Mouse (Mus musculus): ENCODE data around the gene Hnrnpll. TPM values are rescaled to one million over a fixed set of nuclear protein-coding genes. Genes with fewer than 3 reads are reported as not detected.
A peak's percentile ranks its signal among the peaks of the same experiment; 100 is the strongest.
"Not testable (repeated sequence)": the region's sequence is repeated elsewhere in the genome, so short reads cannot be mapped to it uniquely, and the experiment has no call there.

The Hnrnpll gene
- polyA plus RNA-seq, 1 experiment from 2014 or later, result 55.6 TPM

- H3K36me3 ChIP-seq (ENCODE audit: control insufficient read depth, insufficient read depth, low read length), result no peaks in the 10 kb centered on the region
- peak overlapping the region; percentile 99 for H3K9ac ChIP-seq (ENCODE audit: low read depth, low read length)
- ATAC-seq (ENCODE audit: low read depth) (no peak), DNase-seq (ENCODE audit: low spot score) (no peak)
- H3K4me3 ChIP-seq (ENCODE audit: low read depth, low read length), result peak overlapping the region; percentile 100
- H3K4me1 ChIP-seq (ENCODE audit: control insufficient read depth, insufficient read depth, low read length), result peaks cover 17% of the 10 kb centered on the region; the same call in 1 of the 2 replicates
- H3K4me2 ChIP-seq (ENCODE audit: low read depth, low read length), result peak overlapping the region; percentile 67
- no peaks in the 10 kb centered on the region for H3K9me3 ChIP-seq (ENCODE audit: control insufficient read depth, low read length)
- peak overlapping the region; percentile 100 for H3K27ac ChIP-seq (replicated peaks; ENCODE audit: low read depth, low read length)
- 1% methylated on average over 15 of the region's 15 CpGs for WGBS
- H3K27me3 ChIP-seq (replicated peaks; ENCODE audit: control insufficient read depth, insufficient read depth, low read length), result no peaks in the 10 kb centered on the region
These were observed 481 bp upstream of the Hnrnpll start for GRCm38 (mm10) chr17:80062620-80063010.

GRCm38 (mm10) chr17:80060828-80061782 lies 1.0 kb downstream of the Hnrnpll start:
- Histone ChIP-seq H3K4me3 (ENCODE audit: low read depth, low read length) (peak overlapping the region; percentile 100), H3K27me3 (replicated peaks; ENCODE audit: control insufficient read depth, insufficient read depth, low read length) (no peaks in the 10 kb centered on the region), H3K4me2 (ENCODE audit: low read depth, low read length) (peak overlapping the region; percentile 65), H3K9ac (ENCODE audit: low read depth, low read length) (peak overlapping the region; percentile 99), H3K9me3 (ENCODE audit: control insufficient read depth, low read length) (no peaks in the 10 kb centered on the region), H3K36me3 (ENCODE audit: control insufficient read depth, insufficient read depth, low read length) (no peaks in the 10 kb centered on the region), H3K27ac (replicated peaks; ENCODE audit: low read depth, low read length) (peak overlapping the region; percentile 100), H3K4me1 (ENCODE audit: control insufficient read depth, insufficient read depth, low read length) (peaks cover 17% of the 10 kb centered on the region; the same call in 1 of the 2 replicates)
- 2% methylated on average over 44 of the region's 83 CpGs for WGBS
- DNase-seq (ENCODE audit: low spot score) (peak; percentile 56), ATAC-seq (ENCODE audit: low read depth) (peak; percentile 19; the same call in 1 of the 2 replicates)

- ATAC-seq (ENCODE audit: low read depth) (no peak), DNase-seq (ENCODE audit: low spot score) (no peak)
- peak overlapping the region; percentile 100 for H3K4me3 ChIP-seq (ENCODE audit: low read depth, low read length)
- no peak overlapping the region for H3K27ac ChIP-seq (replicated peaks; ENCODE audit: low read depth, low read length)
- no peaks in the 10 kb centered on the region for H3K9me3 ChIP-seq (ENCODE audit: control insufficient read depth, low read length)
- H3K4me2 ChIP-seq (ENCODE audit: low read depth, low read length), result peak overlapping the region; percentile 65
- H3K36me3 ChIP-seq (ENCODE audit: control insufficient read depth, insufficient read depth, low read length), result no peaks in the 10 kb centered on the region
- no peaks in the 10 kb centered on the region for H3K27me3 ChIP-seq (replicated peaks; ENCODE audit: control insufficient read depth, insufficient read depth, low read length)
- H3K4me1 ChIP-seq (ENCODE audit: control insufficient read depth, insufficient read depth, low read length), result peaks cover 17% of the 10 kb centered on the region; the same call in 1 of the 2 replicates
- 14% methylated on average over 5 of the region's 5 CpGs for WGBS
- H3K9ac ChIP-seq (ENCODE audit: low read depth, low read length), result peak overlapping the region; percentile 99
These were observed 2.0 kb downstream of the Hnrnpll start for GRCm38 (mm10) chr17:80060151-80060550.

- Histone ChIP-seq H3K4me3 (ENCODE audit: low read depth, low read length) (peak overlapping the region; percentile 100), H3K36me3 (ENCODE audit: control insufficient read depth, insufficient read depth, low read length) (no peaks in the 10 kb centered on the region), H3K4me1 (ENCODE audit: control insufficient read depth, insufficient read depth, low read length) (peaks cover 17% of the 10 kb centered on the region; the same call in 1 of the 2 replicates), H3K9ac (ENCODE audit: low read depth, low read length) (0 out of 2 replicates have a peak overlapping the region, but pooled peaks have one; percentile 19), H3K4me2 (ENCODE audit: low read depth, low read length) (peak overlapping the region; percentile 65), H3K27ac (replicated peaks; ENCODE audit: low read depth, low read length) (no peak overlapping the region), H3K27me3 (replicated peaks; ENCODE audit: control insufficient read depth, insufficient read depth, low read length) (no peaks in the 10 kb centered on the region), H3K9me3 (ENCODE audit: control insufficient read depth, low read length) (no peaks in the 10 kb centered on the region)
- WGBS, result 0% methylated on average over 1 of the region's 1 CpGs
- ATAC-seq (ENCODE audit: low read depth) (no peak), DNase-seq (ENCODE audit: low spot score) (no peak)
These were observed 2.4 kb downstream of the Hnrnpll start for GRCm38 (mm10) chr17:80059731-80060130.

- peaks cover 17% of the 10 kb centered on the region; the same call in 1 of the 2 replicates for H3K4me1 ChIP-seq (ENCODE audit: control insufficient read depth, insufficient read depth, low read length)
- H3K9ac ChIP-seq (ENCODE audit: low read depth, low read length), result no peak overlapping the region
- H3K4me3 ChIP-seq (ENCODE audit: low read depth, low read length), result no peak overlapping the region
- 0 out of 2 replicates have a peak overlapping the region, but pooled peaks have one; percentile 24 for H3K4me2 ChIP-seq (ENCODE audit: low read depth, low read length)
- no peak for DNase-seq (ENCODE audit: low spot score)
- peaks cover under 1% of the 10 kb centered on the region; the same call in 1 of the 2 replicates for H3K36me3 ChIP-seq (ENCODE audit: control insufficient read depth, insufficient read depth, low read length)
- WGBS, result 30% methylated on average over 1 of the region's 1 CpGs
- H3K27me3 ChIP-seq (replicated peaks; ENCODE audit: control insufficient read depth, insufficient read depth, low read length), result no peaks in the 10 kb centered on the region
- no peaks in the 10 kb centered on the region for H3K9me3 ChIP-seq (ENCODE audit: control insufficient read depth, low read length)
- no peak overlapping the region for H3K27ac ChIP-seq (replicated peaks; ENCODE audit: low read depth, low read length)
- ATAC-seq (ENCODE audit: low read depth), result no peak
These were observed 3.6 kb downstream of the Hnrnpll start for GRCm38 (mm10) chr17:80058501-80058900.

GRCm38 (mm10) chr17:80053931-80054734 lies 8.0 kb downstream of the Hnrnpll start:
- no peak overlapping the region for H3K4me2 ChIP-seq (ENCODE audit: low read depth, low read length)
- H3K4me1 ChIP-seq (ENCODE audit: control insufficient read depth, insufficient read depth, low read length), result peaks cover 6% of the 10 kb centered on the region; the same call in 1 of the 2 replicates
- WGBS, result 80% methylated on average over 27 of the region's 27 CpGs
- peaks cover 40% of the 10 kb centered on the region for H3K36me3 ChIP-seq (ENCODE audit: control insufficient read depth, insufficient read depth, low read length)
- ATAC-seq (ENCODE audit: low read depth) (no peak), DNase-seq (ENCODE audit: low spot score) (no peak)
- H3K9me3 ChIP-seq (ENCODE audit: control insufficient read depth, low read length), result no peaks in the 10 kb centered on the region
- H3K4me3 ChIP-seq (ENCODE audit: low read depth, low read length), result no peak overlapping the region
- no peak overlapping the region for H3K9ac ChIP-seq (ENCODE audit: low read depth, low read length)
- H3K27ac ChIP-seq (replicated peaks; ENCODE audit: low read depth, low read length), result no peak overlapping the region
- no peaks in the 10 kb centered on the region for H3K27me3 ChIP-seq (replicated peaks; ENCODE audit: control insufficient read depth, insufficient read depth, low read length)

- no peaks in the 10 kb centered on the region for H3K4me1 ChIP-seq (ENCODE audit: control insufficient read depth, insufficient read depth, low read length)
- H3K9ac ChIP-seq (ENCODE audit: low read depth, low read length), result no peak overlapping the region
- peaks cover 61% of the 10 kb centered on the region for H3K36me3 ChIP-seq (ENCODE audit: control insufficient read depth, insufficient read depth, low read length)
- no peak for DNase-seq (ENCODE audit: low spot score)
- no peaks in the 10 kb centered on the region for H3K9me3 ChIP-seq (ENCODE audit: control insufficient read depth, low read length)
- H3K27me3 ChIP-seq (replicated peaks; ENCODE audit: control insufficient read depth, insufficient read depth, low read length), result no peaks in the 10 kb centered on the region
- H3K27ac ChIP-seq (replicated peaks; ENCODE audit: low read depth, low read length), result no peak overlapping the region
- no peak overlapping the region for H3K4me3 ChIP-seq (ENCODE audit: low read depth, low read length)
- ATAC-seq (ENCODE audit: low read depth), result no peak
- no peak overlapping the region for H3K4me2 ChIP-seq (ENCODE audit: low read depth, low read length)
- 86% methylated on average over 1 of the region's 1 CpGs for WGBS
These were observed 10.5 kb downstream of the Hnrnpll start for GRCm38 (mm10) chr17:80051682-80052081.

GRCm38 (mm10) chr17:80049300-80049699 lies 12.8 kb downstream of the Hnrnpll start:
- not testable (repeated sequence) for H3K4me3 ChIP-seq (ENCODE audit: low read depth, low read length); H3K9me3 ChIP-seq (ENCODE audit: control insufficient read depth, low read length); H3K27ac ChIP-seq (replicated peaks; ENCODE audit: low read depth, low read length); ATAC-seq (ENCODE audit: low read depth); H3K9ac ChIP-seq (ENCODE audit: low read depth, low read length); H3K27me3 ChIP-seq (replicated peaks; ENCODE audit: control insufficient read depth, insufficient read depth, low read length); DNase-seq (ENCODE audit: low spot score); H3K4me2 ChIP-seq (ENCODE audit: low read depth, low read length); H3K4me1 ChIP-seq (ENCODE audit: control insufficient read depth, insufficient read depth, low read length)
- peaks cover 77% of the 10 kb centered on the region for H3K36me3 ChIP-seq (ENCODE audit: control insufficient read depth, insufficient read depth, low read length)

Measured in embryonic facial prominence, embryonic 14.5 days (tissue).